ENCODE assay signal across 8 mouse cellular contexts in the genomic region with DNA sequence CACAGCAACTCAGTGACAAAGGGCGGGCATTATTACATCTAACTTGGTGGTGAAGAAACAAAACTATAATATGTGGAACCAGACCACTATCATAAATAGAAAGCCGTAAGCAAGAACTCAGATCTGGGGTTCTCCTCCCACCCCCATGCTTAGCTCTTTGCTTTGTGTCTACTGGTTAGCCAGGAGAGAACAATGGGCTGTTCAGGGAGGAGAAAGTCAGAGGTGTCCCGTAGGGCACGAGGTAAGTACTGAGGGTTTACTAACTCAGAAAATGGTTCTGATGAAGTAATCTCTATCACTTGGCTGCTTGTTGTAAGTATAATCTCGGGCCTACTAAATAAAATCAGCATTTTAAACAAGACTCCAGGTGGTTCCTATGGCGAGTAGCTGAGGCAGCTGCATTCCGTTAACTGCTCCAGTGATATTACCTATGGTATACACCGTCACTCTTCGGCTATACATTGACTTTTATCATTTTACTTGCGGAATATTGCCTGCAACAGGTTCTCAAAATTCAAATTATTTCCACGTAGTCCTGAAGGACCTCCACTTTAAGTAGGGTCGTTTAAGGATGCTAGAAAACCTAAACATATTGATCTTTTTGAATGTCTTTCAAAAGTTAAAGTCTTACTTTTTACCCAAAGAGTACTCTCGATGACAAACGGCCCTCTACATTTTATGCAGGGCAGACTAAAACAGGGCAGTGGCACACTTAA. TPM values are rescaled to one million over a fixed set of nuclear protein-coding genes. Genes with fewer than 3 reads are reported as not detected.
DNase-seq lines count a peak whose midpoint lies in the region; ATAC-seq and TF ChIP-seq lines count a peak whose summit lies in the region.

No protein-coding gene starts in this region.

- no peak for ATAC-seq in kidney, embryonic 14.5 days (ENCODE audit: low FRiP score, low TSS enrichment)
- no peak for ATAC-seq in hindbrain, embryonic 12.5 days (ENCODE audit: low FRiP score)
- no peak for ATAC-seq in midbrain, embryonic 14.5 days (ENCODE audit: low FRiP score, low TSS enrichment)

- no peak for TF ChIP-seq CTCF in brain, embryonic 14.5 days (IDR thresholded peaks at IDR 0.05; ENCODE audit: borderline replicate concordance, extremely low read depth, insufficient read depth, insufficient read length)

- H3K27ac ChIP-seq in kidney, embryonic 14.5 days (ENCODE audit: low read depth, low read length): peak overlapping the region; percentile 0; the same call in 1 of the 2 replicates
- peak overlapping the region; percentile 99 for H3K27ac ChIP-seq in hindbrain, embryonic 12.5 days
- peak overlapping the region; percentile 100 for H3K27ac ChIP-seq in midbrain, embryonic 14.5 days (replicated peaks; ENCODE audit: low read depth, low read length)

- peak overlapping the region; percentile 56 for H3K9ac ChIP-seq in kidney, embryonic 14.5 days (ENCODE audit: low read depth, low read length)
- peak overlapping the region; percentile 67 for H3K9ac ChIP-seq in hindbrain, embryonic 12.5 days
- H3K9ac ChIP-seq in midbrain, embryonic 14.5 days (replicated peaks; ENCODE audit: low read length): peak overlapping the region; percentile 69

- H3K4me1 ChIP-seq in kidney, embryonic 14.5 days (ENCODE audit: control insufficient read depth, insufficient read depth, low read length): peaks cover 6% of the 10 kb centered on the region
- peaks cover 20% of the 10 kb centered on the region for H3K4me1 ChIP-seq in hindbrain, embryonic 12.5 days
- H3K4me1 ChIP-seq in midbrain, embryonic 14.5 days (ENCODE audit: control insufficient read depth, insufficient read depth, low read length): peaks cover 22% of the 10 kb centered on the region

- TF ChIP-seq POLR2A in brain, embryonic 14.5 days (IDR thresholded peaks at IDR 0.05; ENCODE audit: borderline replicate concordance, extremely low read depth, insufficient read depth, insufficient read length, poor library complexity, severe bottlenecking): no peak

- no peaks in the 10 kb centered on the region for H3K9me3 ChIP-seq in kidney, embryonic 14.5 days (ENCODE audit: control insufficient read depth, low read length)
- no peaks in the 10 kb centered on the region for H3K9me3 ChIP-seq in hindbrain, embryonic 12.5 days (replicated peaks)
- H3K9me3 ChIP-seq in midbrain, embryonic 14.5 days (ENCODE audit: control insufficient read depth, low read length): no peaks in the 10 kb centered on the region

- no peak for DNase-seq in kidney, postnatal 36 days
- peak; percentile 30 for DNase-seq in brain, embryonic 14.5 days (ENCODE audit: low read depth)
- peak; percentile 21 for DNase-seq in midbrain, embryonic 14.5 days
- no peak for DNase-seq in adrenal gland, postnatal 10 days
- no peak for DNase-seq in frontal cortex, postnatal 25 days (ENCODE audit: low spot score in 2 of 2)
- no peak for DNase-seq in urinary bladder, adult 18-20 months (ENCODE audit: low spot score in 2 of 2)

- peaks cover 11% of the 10 kb centered on the region; the same call in 1 of the 2 replicates for H3K36me3 ChIP-seq in kidney, embryonic 14.5 days (ENCODE audit: control insufficient read depth, insufficient read depth, low read length)
- H3K36me3 ChIP-seq in hindbrain, embryonic 12.5 days: no peaks in the 10 kb centered on the region
- peaks cover 4% of the 10 kb centered on the region; the same call in 1 of the 2 replicates for H3K36me3 ChIP-seq in midbrain, embryonic 14.5 days (ENCODE audit: control insufficient read depth, insufficient read depth, low read length)

- peak overlapping the region; percentile 48 for H3K4me2 ChIP-seq in kidney, embryonic 14.5 days (replicated peaks; ENCODE audit: low read depth, low read length)
- H3K4me2 ChIP-seq in hindbrain, embryonic 12.5 days (replicated peaks): peak overlapping the region; percentile 56
- H3K4me2 ChIP-seq in midbrain, embryonic 14.5 days (ENCODE audit: low read length): peak overlapping the region; percentile 61

- peak overlapping the region; percentile 77 for H3K4me3 ChIP-seq in kidney, embryonic 14.5 days (ENCODE audit: low read length)
- peak overlapping the region; percentile 97 for H3K4me3 ChIP-seq in hindbrain, embryonic 12.5 days
- peak overlapping the region; percentile 67 for H3K4me3 ChIP-seq in midbrain, embryonic 14.5 days (replicated peaks; ENCODE audit: low read depth, low read length)

- WGBS in kidney, embryonic 14.5 days: 49% methylated on average over 14 of the region's 14 CpGs
- WGBS in hindbrain, embryonic 12.5 days: 40% methylated on average over 14 of the region's 14 CpGs
- WGBS in midbrain, embryonic 14.5 days: 32% methylated on average over 14 of the region's 14 CpGs

- H3K27me3 ChIP-seq in kidney, embryonic 14.5 days (ENCODE audit: control insufficient read depth, insufficient read depth, low read length): no peaks in the 10 kb centered on the region
- no peaks in the 10 kb centered on the region for H3K27me3 ChIP-seq in hindbrain, embryonic 12.5 days
- H3K27me3 ChIP-seq in midbrain, embryonic 14.5 days (ENCODE audit: control insufficient read depth, insufficient read depth, low read length): no peaks in the 10 kb centered on the region

RNA-seq across cellular contexts. Expression of a gene that starts 0.9 kb away (rescaled TPM):
- 509 and 612 TPM in 2 replicates for polyA plus RNA-seq in kidney, embryonic 14.5 days (2014; fragmentation: Nextera tagmentation; extraction: Ambion mirVana)
- 299 and 350 TPM in 2 replicates for polyA plus RNA-seq in brain, embryonic 14.5 days (2012; rRNA removed)
- polyA plus RNA-seq in hindbrain, embryonic 12.5 days (2016; fragmentation: Nextera tagmentation; extraction: Ambion mirVana): 469 and 495 TPM in 2 replicates
- polyA plus RNA-seq in midbrain, embryonic 14.5 days (2014; fragmentation: Nextera tagmentation; extraction: Ambion mirVana): 337 and 443 TPM in 2 replicates
- total RNA-seq in adrenal gland, postnatal 10 days (2021): 100 to 1,000 TPM; 350 to 358 TPM

RNA-seq across cellular contexts. Expression of a gene that starts 13.3 kb away (rescaled TPM):
- 58.3 and 73.2 TPM in 2 replicates for polyA plus RNA-seq in kidney, embryonic 14.5 days (2014; fragmentation: Nextera tagmentation; extraction: Ambion mirVana)
- polyA plus RNA-seq in brain, embryonic 14.5 days (2012; rRNA removed): 48.5 and 48.9 TPM in 2 replicates
- polyA plus RNA-seq in hindbrain, embryonic 12.5 days (2016; fragmentation: Nextera tagmentation; extraction: Ambion mirVana): 77.1 and 82.5 TPM in 2 replicates
- 55.2 and 67.0 TPM in 2 replicates for polyA plus RNA-seq in midbrain, embryonic 14.5 days (2014; fragmentation: Nextera tagmentation; extraction: Ambion mirVana)
- 10 to 100 TPM; 27.0 to 30.2 TPM for total RNA-seq in adrenal gland, postnatal 10 days (2021)

RNA-seq across cellular contexts. Expression of a gene that starts 48.4 kb away (rescaled TPM):
- 8.2 and 23.2 TPM in 2 replicates for polyA plus RNA-seq in kidney, embryonic 14.5 days (2014; fragmentation: Nextera tagmentation; extraction: Ambion mirVana)
- 2.0 and 3.1 TPM in 2 replicates for polyA plus RNA-seq in brain, embryonic 14.5 days (2012; rRNA removed)
- polyA plus RNA-seq in hindbrain, embryonic 12.5 days (2016; fragmentation: Nextera tagmentation; extraction: Ambion mirVana): 5.7 and 6.1 TPM in 2 replicates
- 4.3 and 5.9 TPM in 2 replicates for polyA plus RNA-seq in midbrain, embryonic 14.5 days (2014; fragmentation: Nextera tagmentation; extraction: Ambion mirVana)
- 10 to 100 TPM; 12.9 to 18.6 TPM for total RNA-seq in adrenal gland, postnatal 10 days (2021)

Comparison
In these comparisons a context has a peak if more than half of its experiments do, and no peak if none do; other contexts are left out.
1. H3K27ac ChIP-seq: peak in every context shown above with its lines; median percentile 100 in midbrain, embryonic 14.5 days; 99 in hindbrain, embryonic 12.5 days; 0 in kidney, embryonic 14.5 days.
2. DNase-seq: peak in brain, embryonic 14.5 days (single experiment) and midbrain, embryonic 14.5 days (single experiment); none in kidney, postnatal 36 days (0 of 2), adrenal gland, postnatal 10 days (single experiment), frontal cortex, postnatal 25 days (0 of 2) and urinary bladder, adult 18-20 months (0 of 2).
3. Peak in every context shown above with its lines, with median percentiles within 50 percentile points of each other: H3K4me2 ChIP-seq, H3K4me3 ChIP-seq and H3K9ac ChIP-seq.